Mouse (Mus musculus): ENCODE results near the gene Zfp128. TPM values are rescaled to one million over a fixed set of nuclear protein-coding genes. Genes with fewer than 3 reads are reported as not detected.

Zfp128 gene
- polyA plus RNA-seq (2017; shearing (Covaris generic)): 4.1 TPM

DNA sequence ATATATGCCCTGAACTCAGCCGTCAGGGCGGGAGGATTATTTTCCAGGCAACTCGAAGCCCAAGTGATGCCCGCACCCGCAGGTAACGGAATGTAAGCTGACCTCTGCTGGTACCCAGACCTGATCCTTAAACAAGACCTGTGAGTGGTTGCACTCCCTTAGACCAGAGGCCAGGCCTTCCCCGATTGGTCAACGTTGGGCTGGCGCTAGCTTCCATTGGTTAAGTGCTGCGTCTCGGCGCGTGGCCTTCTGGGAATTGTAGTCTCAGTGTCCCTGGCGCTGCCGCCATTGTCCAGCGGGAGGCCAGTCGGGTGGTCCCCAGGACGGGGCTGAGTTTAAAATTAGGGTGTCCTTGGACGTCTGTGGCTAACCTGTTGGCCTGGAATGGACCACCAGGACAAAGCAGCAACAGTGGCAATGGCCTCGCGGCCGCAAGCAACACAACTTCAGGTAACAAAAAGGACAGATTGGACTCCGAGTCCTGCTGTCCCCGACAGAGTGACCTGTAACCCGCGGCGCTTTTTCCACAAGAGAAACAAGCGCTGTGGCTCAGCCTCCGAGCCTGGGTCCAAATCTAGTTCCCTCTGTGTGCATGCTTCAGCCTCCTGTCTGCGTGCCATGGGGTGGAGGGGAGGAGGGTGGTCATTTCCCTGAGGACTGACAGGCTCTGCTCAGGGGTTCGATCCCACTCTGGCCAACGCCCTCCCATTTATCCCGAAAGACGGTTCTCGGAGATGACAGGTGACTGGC lies at the start of gene Zfp128:
Gene Zfp128, plus strand, starts transcription at position 267 of the 750 bp plus-strand sequence.

DNA sequence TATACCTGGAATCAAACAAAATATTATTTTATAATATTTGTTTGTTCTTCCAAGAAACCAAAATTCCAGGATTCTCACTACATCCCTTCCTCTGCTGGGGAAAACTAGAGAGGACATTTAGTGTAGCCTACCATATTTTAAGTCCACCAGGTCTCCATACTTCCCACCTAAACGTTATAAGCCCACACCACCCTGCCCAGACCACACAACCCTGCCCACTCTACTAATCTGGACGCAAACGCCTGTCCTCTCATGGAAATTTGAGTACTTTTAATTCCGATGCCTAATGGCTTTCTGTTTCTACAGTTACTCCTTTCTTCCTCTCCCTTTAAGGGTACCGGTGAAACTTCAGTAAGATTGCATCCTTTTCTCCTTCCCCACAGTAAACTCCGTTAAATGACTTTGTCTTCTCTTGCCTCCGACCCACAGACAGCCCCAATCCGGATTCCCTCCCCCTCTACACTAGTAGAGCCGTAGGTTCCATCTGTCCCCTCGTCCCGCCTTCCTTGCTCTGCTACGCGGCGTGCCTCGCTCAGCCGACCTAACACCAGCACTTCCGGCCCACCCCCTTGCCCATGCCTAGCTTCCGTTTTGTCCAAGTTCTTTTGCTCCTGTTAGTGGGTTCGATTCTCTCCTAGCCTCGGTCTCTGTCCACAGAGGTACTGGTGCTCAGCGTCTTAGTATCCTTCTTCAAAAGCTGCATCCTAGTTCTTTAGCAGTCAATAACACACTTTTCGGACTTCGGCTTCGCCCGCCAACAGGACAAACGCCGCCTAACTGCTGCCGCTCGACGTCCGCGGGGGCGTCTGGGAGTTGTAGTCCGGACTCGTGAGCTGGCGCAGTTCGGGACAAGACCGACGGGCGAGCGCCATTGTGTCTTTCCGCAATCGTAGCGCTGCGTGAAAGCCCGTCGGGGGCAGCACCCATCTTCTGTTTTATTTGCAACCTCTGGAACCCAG lies 46.5 kb upstream of the Zfp128 start, which contains the start of gene Zfp110:
Gene Zfp110, plus strand, starts transcription at position 600 of the 959 bp plus-strand sequence.

DNA sequence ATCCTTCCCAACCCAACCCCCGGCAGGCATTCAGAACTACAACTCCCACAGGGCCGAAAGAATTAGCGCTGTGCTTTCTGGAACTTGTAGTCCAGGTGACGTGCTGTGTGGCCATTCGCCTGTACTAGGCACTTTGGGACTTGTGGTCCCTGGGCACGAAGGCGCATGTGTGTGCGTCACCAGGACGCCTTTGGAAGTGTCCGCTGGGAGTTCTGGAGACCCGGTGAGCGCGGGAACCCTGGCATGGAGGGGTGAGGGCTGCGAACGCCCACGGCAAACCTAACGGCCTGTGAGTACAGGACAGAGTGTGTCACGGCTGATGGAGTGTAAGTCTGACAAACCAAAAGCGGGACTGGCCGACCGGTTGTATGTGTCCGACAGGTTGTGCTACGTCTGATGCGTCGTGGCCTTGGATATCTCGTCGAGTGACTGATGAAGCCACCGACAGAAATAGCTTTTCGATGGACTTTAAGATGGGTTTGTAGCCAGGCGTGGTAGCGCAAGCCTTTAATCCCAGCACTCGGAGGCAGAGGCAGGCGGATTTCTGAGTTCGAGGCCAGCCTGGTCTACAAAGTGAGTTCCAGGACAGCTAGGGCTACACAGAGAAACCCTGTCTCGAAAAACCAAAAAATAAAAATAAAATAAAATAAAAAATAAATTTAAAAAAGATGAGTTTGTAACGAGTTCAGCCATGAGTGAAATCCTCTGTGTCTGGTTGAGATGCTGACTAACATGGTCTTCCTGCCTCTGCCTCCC lies 16.9 kb downstream of the Zfp128 start, which contains the start of gene Zscan22:
Gene Zscan22, plus strand, starts transcription at position 161 of the 756 bp plus-strand sequence.

DNA sequence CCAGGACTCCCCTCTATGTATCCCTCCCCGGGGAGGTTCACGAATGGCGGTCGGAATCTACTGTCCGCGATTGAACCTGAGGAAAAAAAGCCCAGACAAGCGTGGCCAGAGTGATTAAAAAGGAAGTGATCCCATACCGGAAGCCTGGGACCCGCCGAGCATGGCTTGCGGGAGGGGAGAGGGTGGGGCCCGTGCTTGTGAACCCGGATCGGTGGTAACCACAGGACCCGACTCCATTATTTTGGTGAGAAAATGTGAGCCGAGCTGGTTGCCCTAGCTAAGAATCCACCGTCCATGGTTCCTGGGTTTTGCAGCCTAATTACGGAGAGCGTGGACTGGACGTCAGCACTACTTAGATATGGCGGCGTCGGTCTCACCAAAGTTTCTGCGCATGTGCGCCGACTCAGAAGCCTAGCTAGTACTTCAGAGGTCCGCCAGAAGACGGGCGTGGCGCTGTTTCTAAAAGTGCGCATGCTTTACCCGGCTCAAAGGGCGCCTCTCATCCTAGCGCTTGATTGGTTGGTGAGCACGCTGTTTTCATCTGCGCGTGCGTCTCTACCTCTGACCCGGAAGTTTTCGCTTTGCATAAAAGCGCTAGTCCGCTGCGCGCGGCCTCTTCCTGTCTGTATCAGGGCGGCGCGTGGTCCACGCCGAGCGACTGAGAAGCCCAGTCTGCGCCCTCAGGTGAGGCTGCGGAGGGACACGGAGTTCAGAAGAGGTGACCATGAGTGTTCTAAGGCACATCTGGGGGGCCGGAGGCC lies 40.9 kb downstream of the Zfp128 start, which contains the start of gene Rps5:
Gene Rps5, plus strand, starts transcription at position 586 of the 761 bp plus-strand sequence.

DNA sequence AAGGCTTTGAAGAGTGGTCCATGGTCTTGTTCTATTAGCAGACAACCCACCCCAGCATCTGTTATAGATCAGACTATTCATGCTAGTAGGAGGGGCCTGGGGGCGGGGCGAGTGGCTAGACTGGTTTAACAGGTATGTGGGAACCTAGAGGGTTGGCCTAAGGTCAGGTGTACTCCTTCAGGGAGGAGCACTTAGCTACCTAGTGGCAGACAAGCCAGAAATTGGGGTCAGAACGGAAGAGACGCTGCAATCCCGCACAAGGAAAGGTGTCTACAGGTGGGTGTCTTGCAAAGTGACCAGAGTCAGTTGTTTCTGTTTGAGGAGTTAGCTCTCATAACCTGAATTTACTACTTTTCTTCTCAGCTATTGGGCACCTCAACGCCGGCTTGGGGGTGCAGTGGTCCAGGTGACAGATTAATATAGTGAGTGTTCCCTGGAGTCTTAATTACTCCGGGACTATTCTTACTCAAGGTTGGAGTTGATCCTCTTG lies 46.3 kb downstream of the Zfp128 start, which contains the start of gene Rnf225:
Gene Rnf225, plus strand, starts transcription at position 226 of the 490 bp plus-strand sequence.

Other genes starting within 250 kb of the Zfp128 start
- gene Vmn2r54, start 240.9 kb upstream of the Zfp128 start, polyA plus RNA-seq (2017; shearing (Covaris generic)): not detected
- not detected for gene Vmn2r55, start 196.2 kb upstream of the Zfp128 start, polyA plus RNA-seq (2017; shearing (Covaris generic))
- gene Vmn2r56, start 146.2 kb upstream of the Zfp128 start, polyA plus RNA-seq (2017; shearing (Covaris generic)): 0.05 TPM
- 1.0 TPM for gene Zscan18, start 77.5 kb upstream of the Zfp128 start, polyA plus RNA-seq (2017; shearing (Covaris generic))
- gene Zfp329, start 62.3 kb upstream of the Zfp128 start, polyA plus RNA-seq (2017; shearing (Covaris generic)): 17.0 TPM
- gene Zfp110, start 46.4 kb upstream of the Zfp128 start, polyA plus RNA-seq (2017; shearing (Covaris generic)): 82.7 TPM
- gene Zscan22, start 16.6 kb downstream of the Zfp128 start, polyA plus RNA-seq (2017; shearing (Covaris generic)): 15.3 TPM
- 1,099 TPM for gene Rps5, start 41.1 kb downstream of the Zfp128 start, polyA plus RNA-seq (2017; shearing (Covaris generic))
- not detected for gene Rnf225, start 46.2 kb downstream of the Zfp128 start, polyA plus RNA-seq (2017; shearing (Covaris generic))
- gene Zfp324, start 84.7 kb downstream of the Zfp128 start, polyA plus RNA-seq (2017; shearing (Covaris generic)): 8.2 TPM
- 11.9 TPM for gene Zfp446, start 96.7 kb downstream of the Zfp128 start, polyA plus RNA-seq (2017; shearing (Covaris generic))
- gene Slc27a5, start 117.0 kb downstream of the Zfp128 start, polyA plus RNA-seq (2017; shearing (Covaris generic)): not detected
- gene Trim28, start 117.9 kb downstream of the Zfp128 start, polyA plus RNA-seq (2017; shearing (Covaris generic)): 32.3 TPM
- 5.5 TPM for gene Zbtb45, start 128.9 kb downstream of the Zfp128 start, polyA plus RNA-seq (2017; shearing (Covaris generic))
- gene Chmp2a, start 153.6 kb downstream of the Zfp128 start, polyA plus RNA-seq (2017; shearing (Covaris generic)): 276 TPM
- gene Ube2m, start 157.1 kb downstream of the Zfp128 start, polyA plus RNA-seq (2017; shearing (Covaris generic)): 10.8 TPM
- 0.79 TPM for gene Mzf1, start 173.6 kb downstream of the Zfp128 start, polyA plus RNA-seq (2017; shearing (Covaris generic))
- gene Vmn1r85, start 214.0 kb downstream of the Zfp128 start, polyA plus RNA-seq (2017; shearing (Covaris generic)): not detected
- not detected for gene Vmn1r86, start 238.7 kb downstream of the Zfp128 start, polyA plus RNA-seq (2017; shearing (Covaris generic))

Data from activated CD4-positive, CD25-positive, alpha-beta regulatory T cell, adult 9 weeks (primary cell).